Mouse (Mus musculus): ENCODE measurements around the gene Med1.

Med1 gene

DNA sequence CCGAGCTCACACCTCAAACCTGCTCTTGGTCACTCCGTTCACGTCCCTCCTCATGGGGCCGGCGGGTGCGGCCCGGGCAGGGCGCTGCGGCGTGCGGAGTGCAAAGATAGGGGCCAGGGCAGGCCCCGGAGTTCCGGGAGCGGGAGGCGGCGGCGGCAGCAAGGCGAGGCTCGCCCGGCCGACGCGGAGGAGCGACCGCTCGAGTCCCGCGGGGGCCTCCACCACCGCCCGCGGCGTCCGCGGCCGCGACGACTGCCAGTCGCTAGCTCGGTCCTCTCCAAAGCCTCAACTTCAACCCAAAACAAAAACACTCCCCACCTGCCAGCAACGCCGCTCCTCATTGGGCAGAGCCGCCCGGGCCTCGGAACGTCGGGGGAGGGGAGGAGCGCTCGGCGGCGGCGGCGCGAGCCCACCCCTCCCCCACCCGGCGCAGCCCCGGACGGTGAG is 43.8 kb downstream of the Med1 start:
- peak; percentile 91 for DNase-seq (ENCODE audit: low read depth, low spot score)

DNA sequence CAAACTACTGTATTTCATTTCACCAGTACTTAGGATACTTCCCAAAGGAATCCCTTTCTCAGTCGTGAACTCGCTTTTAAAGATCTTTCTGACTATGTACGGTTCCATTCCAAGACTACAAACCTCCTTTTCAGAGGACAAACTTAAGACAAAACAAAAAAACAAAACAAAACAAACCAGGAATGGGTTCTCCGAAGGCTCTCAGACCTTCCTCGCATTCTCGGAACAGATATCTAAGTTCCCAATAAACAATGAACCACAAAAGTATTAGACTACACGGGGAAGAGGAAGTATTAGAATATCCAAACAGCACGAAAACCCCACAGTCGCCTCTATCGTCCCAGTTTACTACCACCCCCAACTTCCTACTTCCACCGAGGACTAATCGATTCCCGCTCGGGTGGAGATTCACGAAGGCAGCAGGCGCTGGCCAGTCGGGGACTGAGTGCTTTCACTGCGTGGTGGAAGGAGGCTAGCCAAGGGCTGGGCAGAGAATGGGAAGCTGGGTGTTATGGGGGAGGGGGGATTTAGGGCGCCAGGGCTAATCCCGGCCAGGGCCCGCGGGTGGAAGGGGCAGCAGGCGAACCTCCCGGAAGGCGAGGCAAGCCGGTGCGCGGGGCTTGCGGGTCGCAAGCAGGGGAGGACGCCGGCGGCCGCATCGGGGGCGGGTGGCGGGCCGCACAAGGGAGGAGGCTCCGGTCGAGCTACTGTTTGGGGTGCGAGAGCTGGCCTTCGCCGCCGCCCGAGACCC is 44.4 kb downstream of the Med1 start:
- no peak for DNase-seq (ENCODE audit: low read depth, low spot score)

- DNase-seq (ENCODE audit: low read depth, low spot score), result no peak
Observed at GRCm38 (mm10) chr11:98145856-98146255, 47.2 kb downstream of the Med1 start.

- DNase-seq (ENCODE audit: low read depth, low spot score), result peak; percentile 26
Observed at GRCm38 (mm10) chr11:98142545-98142944, 50.5 kb downstream of the Med1 start.

- no peak for DNase-seq (ENCODE audit: low read depth, low spot score)
Observed at GRCm38 (mm10) chr11:98138894-98139293, 54.2 kb downstream of the Med1 start.

DNA sequence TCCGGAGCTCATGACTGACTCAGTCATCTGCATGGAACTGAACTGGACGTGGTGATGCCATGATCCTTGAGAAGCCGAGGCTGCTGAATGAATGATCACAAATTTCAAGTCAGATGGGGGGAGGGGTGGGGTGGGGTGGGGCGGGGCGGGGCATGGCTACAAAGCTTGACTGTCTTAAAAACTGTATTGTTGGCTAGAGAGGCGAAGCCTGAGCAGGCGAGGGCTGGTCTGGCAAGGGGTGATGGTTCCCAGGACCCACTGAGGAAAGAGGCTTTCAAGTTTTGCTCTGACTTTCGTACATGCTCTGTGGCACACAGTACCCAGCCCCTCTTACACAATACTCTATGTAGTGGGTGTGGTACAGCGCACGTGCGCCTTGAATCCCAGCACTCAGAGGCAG is 55.3 kb downstream of the Med1 start:
- no peak for DNase-seq (ENCODE audit: low read depth, low spot score)

GRCm38 (mm10) chr11:98134951-98135350 is 58.1 kb downstream of the Med1 start:
- no peak for DNase-seq (ENCODE audit: low read depth, low spot score)

- DNase-seq (ENCODE audit: low read depth, low spot score), result no peak
Observed at GRCm38 (mm10) chr11:98123424-98123823, 69.7 kb downstream of the Med1 start.

- DNase-seq (ENCODE audit: low read depth, low spot score), result no peak
Observed at GRCm38 (mm10) chr11:98114363-98114762, 78.7 kb downstream of the Med1 start.

- no peak for DNase-seq (ENCODE audit: low read depth, low spot score)
Observed at GRCm38 (mm10) chr11:98113504-98113903, 79.6 kb downstream of the Med1 start.

GRCm38 (mm10) chr11:98109706-98110105 is 83.4 kb downstream of the Med1 start:
- DNase-seq (ENCODE audit: low read depth, low spot score), result no peak
